Mouse (Mus musculus) embryo, embryonic 10.5 days (tissue): ENCODE data around the gene Otud7a.

ENCODE experiments used
- DNase-seq: peaks from one replicate; pipeline ENCODE4 v3.0.0-alpha.2; 2015; ENCODE audit warnings: low spot score

Otud7a gene

GRCm38 (mm10) chr7:63719183-63719944, 274.8 kb downstream of the Otud7a start:
- no peak for DNase-seq

- no peak for DNase-seq
These were observed 276.1 kb downstream of the Otud7a start for GRCm38 (mm10) chr7:63720682-63721081.

GRCm38 (mm10) chr7:63725040-63725729, 280.6 kb downstream of the Otud7a start:
- no peak for DNase-seq

- no peak for DNase-seq
These were observed 285.1 kb downstream of the Otud7a start for GRCm38 (mm10) chr7:63729605-63730004.

- DNase-seq: no peak
These were observed 285.5 kb downstream of the Otud7a start for GRCm38 (mm10) chr7:63730012-63730411.

GRCm38 (mm10) chr7:63737725-63738124, 293.2 kb downstream of the Otud7a start:
- DNase-seq: peak; percentile 20

GRCm38 (mm10) chr7:63738142-63738541, 293.6 kb downstream of the Otud7a start:
- no peak for DNase-seq

GRCm38 (mm10) chr7:63743116-63743515, 298.6 kb downstream of the Otud7a start:
- DNase-seq: no peak

- peak; percentile 78 for DNase-seq
These were observed 307.5 kb downstream of the Otud7a start for GRCm38 (mm10) chr7:63752081-63752480.

GRCm38 (mm10) chr7:63753274-63753751, 308.8 kb downstream of the Otud7a start:
- peak; percentile 85 for DNase-seq

GRCm38 (mm10) chr7:63754573-63755475, 310.3 kb downstream of the Otud7a start:
- peak; percentile 34 for DNase-seq

GRCm38 (mm10) chr7:63755476-63755948, 311.0 kb downstream of the Otud7a start:
- peak; percentile 92 for DNase-seq

GRCm38 (mm10) chr7:63757136-63757677, 312.7 kb downstream of the Otud7a start:
- no peak for DNase-seq

GRCm38 (mm10) chr7:63757678-63758239, 313.2 kb downstream of the Otud7a start:
- peak; percentile 28 for DNase-seq

GRCm38 (mm10) chr7:63758240-63758826, 313.8 kb downstream of the Otud7a start:
- peak; percentile 27 for DNase-seq

- DNase-seq: no peak
These were observed 315.1 kb downstream of the Otud7a start for GRCm38 (mm10) chr7:63759606-63760005.

GRCm38 (mm10) chr7:63762529-63762928, 318.0 kb downstream of the Otud7a start:
- DNase-seq: no peak

- peak; percentile 31 for DNase-seq
These were observed 324.0 kb downstream of the Otud7a start for GRCm38 (mm10) chr7:63768398-63769029.

GRCm38 (mm10) chr7:63773268-63773667, 328.7 kb downstream of the Otud7a start:
- DNase-seq: no peak

- no peak for DNase-seq
These were observed 329.7 kb downstream of the Otud7a start for GRCm38 (mm10) chr7:63774291-63774690.
